Mouse (Mus musculus): ENCODE data around the gene Olfr669.
"Not testable (repeated sequence)": the region's sequence is repeated elsewhere in the genome, so short reads cannot be mapped to it uniquely, and the experiment has no call there.

The Olfr669 gene

GRCm38 (mm10) chr7:104933940-104934339, at the start of gene Olfr669:
Olfr669 (plus strand) TSS chr7:104934240.
- DNase-seq = no peak

- no peak for DNase-seq
Measured at GRCm38 (mm10) chr7:104895852-104896251, 38.2 kb upstream of the Olfr669 start, which contains the start of gene Olfr666. Olfr666 (minus strand) TSS chr7:104895952.

GRCm38 (mm10) chr7:104921382-104921781, 12.7 kb upstream of the Olfr669 start, which contains the start of gene Olfr667:
Olfr667 (minus strand) TSS chr7:104921482.
- DNase-seq = no peak

GRCm38 (mm10) chr7:104927957-104928356, 6.1 kb upstream of the Olfr669 start, which contains the start of gene Olfr668:
Olfr668 (minus strand) TSS chr7:104928057.
- DNase-seq = no peak

- not testable (repeated sequence) for DNase-seq
Measured at GRCm38 (mm10) chr7:104950234-104950633, 16.2 kb downstream of the Olfr669 start.

GRCm38 (mm10) chr7:104962520-104962919, 28.5 kb downstream of the Olfr669 start, which contains the start of gene Olfr670:
Olfr670 (minus strand) TSS chr7:104962620.
- no peak for DNase-seq

- not testable (repeated sequence) for DNase-seq
Measured at GRCm38 (mm10) chr7:104972507-104972906, 38.5 kb downstream of the Olfr669 start.

- DNase-seq = no peak
Measured at GRCm38 (mm10) chr7:104979026-104979425, 45.0 kb downstream of the Olfr669 start, which contains the start of gene Olfr671. Olfr671 (minus strand) TSS chr7:104979126.
